Mouse (Mus musculus): ENCODE results near the gene Nr5a1.
A peak's percentile ranks its signal among the peaks of the same experiment; 100 is the strongest.

- peak; percentile 55 for TF ChIP-seq CTCF (IDR thresholded peaks at IDR 0.05; ENCODE audit: low read depth)
- no peak for TF ChIP-seq EP300 (optimal IDR thresholded peaks at IDR 0.05)
Measured at GRCm38 (mm10) chr2:38668802-38669580, 45.4 kb downstream of the Nr5a1 start.

Measured in stomach, postnatal 0 days (tissue).